Comparison of ENCODE assay signal across 8 mouse cellular contexts in the genomic region with DNA sequence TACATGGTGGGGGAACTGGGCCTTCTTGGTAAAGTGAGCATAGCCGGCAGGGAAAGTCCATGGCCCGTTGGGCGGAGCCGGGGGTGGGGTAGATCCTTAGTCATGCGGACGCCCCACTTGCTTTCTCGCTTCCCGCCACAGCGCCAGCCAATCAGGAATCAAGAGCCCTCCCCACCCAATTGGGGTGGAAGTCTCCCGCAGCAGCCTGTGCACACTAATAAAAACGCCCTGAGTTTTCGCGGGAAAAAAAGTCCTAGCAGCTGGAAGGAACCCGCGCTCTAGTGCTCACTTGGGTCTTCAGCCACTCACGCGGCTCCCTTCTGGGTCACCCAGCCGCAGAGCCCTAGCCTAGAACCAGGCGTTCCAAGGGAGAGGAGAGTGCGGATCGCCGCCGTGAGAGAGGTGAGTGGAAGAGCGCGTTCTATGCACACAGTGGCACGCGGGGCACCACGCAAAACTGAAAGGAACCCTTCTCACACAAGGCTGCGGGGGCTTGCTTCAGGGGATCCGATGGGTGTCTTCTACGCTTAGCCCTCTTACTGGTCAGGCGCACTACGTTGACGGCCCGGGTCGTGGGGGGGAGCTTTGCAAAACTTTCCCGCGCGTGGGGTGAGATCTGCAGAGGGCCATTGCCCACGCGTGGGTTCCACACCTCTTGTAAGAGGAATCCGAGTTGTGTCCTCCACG. TPM values are rescaled to one million over a fixed set of nuclear protein-coding genes. Genes with fewer than 3 reads are reported as not detected.
A peak's percentile ranks its signal among the peaks of the same experiment; 100 is the strongest.
DNase-seq lines count a peak whose midpoint lies in the region; ATAC-seq and TF ChIP-seq lines count a peak whose summit lies in the region.

A gene (plus strand): TSS at position 162 of the 687 bp plus-strand sequence.

- no peak for TF ChIP-seq CTCF in MEL (IDR thresholded peaks at IDR 0.05 in 2 of 3, conservative IDR thresholded peaks at IDR 0.05 in 1 of 3; ENCODE audit: control insufficient read depth in 1 of 3, insufficient read depth in 1 of 3, low read depth in 2 of 3, low read length in 3 of 3, poor library complexity in 1 of 3, severe bottlenecking in 1 of 3)
- no peak for TF ChIP-seq CTCF in midbrain, postnatal 0 days (IDR thresholded peaks at IDR 0.05)
- TF ChIP-seq CTCF in testis, adult 2 months (IDR thresholded peaks at IDR 0.05; ENCODE audit: control insufficient read depth, insufficient read depth, insufficient replicate concordance, low read depth, low read length) = no peak

- peak within 1 kb of the TSS; percentile 90 for H3K4me2 ChIP-seq in forebrain, embryonic 16.5 days (ENCODE audit: low read length)
- H3K4me2 ChIP-seq in hindbrain, embryonic 13.5 days = peak within 1 kb of the TSS; percentile 87
- H3K4me2 ChIP-seq in midbrain, postnatal 0 days (ENCODE audit: low read depth, low read length, poor library complexity, severe bottlenecking) = peak within 1 kb of the TSS; percentile 95

- H3K36me3 ChIP-seq in MEL (ENCODE audit: control insufficient read depth in 1 of 2, insufficient read depth in 2 of 2, low read length in 2 of 2) = peaks cover 0 to 9% of the 10 kb centered on the region in 2 experiments; a peak in 2 of 4 replicates
- no peaks in the 10 kb centered on the region for H3K36me3 ChIP-seq in forebrain, embryonic 16.5 days (ENCODE audit: control insufficient read depth, insufficient read depth)
- no peaks in the 10 kb centered on the region for H3K36me3 ChIP-seq in hindbrain, embryonic 13.5 days
- H3K36me3 ChIP-seq in midbrain, postnatal 0 days (ENCODE audit: insufficient read depth, low read length) = no peaks in the 10 kb centered on the region
- no peaks in the 10 kb centered on the region; the same call in 1 of the 2 replicates for H3K36me3 ChIP-seq in testis, adult 2 months (ENCODE audit: control insufficient read depth, insufficient read depth, low read length)

- TF ChIP-seq RAD21 in MEL (IDR thresholded peaks at IDR 0.05; ENCODE audit: low read depth, low read length) = no peak

- WGBS in forebrain, embryonic 16.5 days = under 1% methylated on average over 43 of the region's 43 CpGs
- WGBS in hindbrain, embryonic 13.5 days = under 1% methylated on average over 43 of the region's 43 CpGs
- WGBS in midbrain, postnatal 0 days = under 1% methylated on average over 43 of the region's 43 CpGs

- peak within 1 kb of the TSS; percentile 47 to 89 for H3K4me3 ChIP-seq in MEL (ENCODE audit: control insufficient read depth in 1 of 2, insufficient read depth in 1 of 2, low read depth in 2 of 2, low read length in 2 of 2)
- peak within 1 kb of the TSS; percentile 83 for H3K4me3 ChIP-seq in forebrain, embryonic 16.5 days (replicated peaks; ENCODE audit: low read length)
- peak within 1 kb of the TSS; percentile 74 for H3K4me3 ChIP-seq in hindbrain, embryonic 13.5 days
- H3K4me3 ChIP-seq in midbrain, postnatal 0 days (ENCODE audit: low read depth, low read length) = peak within 1 kb of the TSS; percentile 60
- H3K4me3 ChIP-seq in testis, adult 2 months (ENCODE audit: control insufficient read depth, low read depth, low read length) = peak within 1 kb of the TSS; percentile 95

- H3K4me1 ChIP-seq in MEL (ENCODE audit: control insufficient read depth in 1 of 2, insufficient read depth in 2 of 2, low read length in 2 of 2) = peaks cover 0 to 15% of the 10 kb centered on the region in 2 experiments; a peak in 2 of 4 replicates
- peaks cover 26% of the 10 kb centered on the region for H3K4me1 ChIP-seq in forebrain, embryonic 16.5 days (replicated peaks; ENCODE audit: control insufficient read depth, insufficient read depth, low read length)
- H3K4me1 ChIP-seq in hindbrain, embryonic 13.5 days (replicated peaks) = peaks cover 39% of the 10 kb centered on the region
- 0 out of 2 replicates have a peak, but pooled peaks cover 3% of the 10 kb centered on the region for H3K4me1 ChIP-seq in midbrain, postnatal 0 days (ENCODE audit: insufficient read depth, low read length)
- H3K4me1 ChIP-seq in testis, adult 2 months (ENCODE audit: control insufficient read depth, insufficient read depth, low read length) = peaks cover 22% of the 10 kb centered on the region

- ATAC-seq in forebrain, embryonic 16.5 days = peak; percentile 61
- ATAC-seq in hindbrain, embryonic 13.5 days (ENCODE audit: low FRiP score) = peak; percentile 45
- ATAC-seq in midbrain, postnatal 0 days (ENCODE audit: low FRiP score) = peak; percentile 18

- DNase-seq in MEL (ENCODE audit: low read depth, low spot score) (peak; percentile 98), liver (peak; percentile 96)
- DNase-seq in adrenal gland, postnatal 36 days = peak; percentile 91 to 92
- peak; percentile 77 for DNase-seq in midbrain, postnatal 0 days (ENCODE audit: low spot score)
- DNase-seq in frontal cortex, postnatal 25 days (ENCODE audit: low spot score in 2 of 2) = no peak

- peak; percentile 43 to 73; a peak in 3 of 4 replicates for TF ChIP-seq POLR2A in MEL (IDR thresholded peaks at IDR 0.05; ENCODE audit: control insufficient read depth in 1 of 2, insufficient read depth in 1 of 2, low read depth in 1 of 2, low read length in 2 of 2, poor library complexity in 1 of 2)
- TF ChIP-seq POLR2A in testis, adult 2 months (IDR thresholded peaks at IDR 0.05; ENCODE audit: control insufficient read depth, low read depth, low read length) = no peak

- H3K9ac ChIP-seq in MEL (ENCODE audit: control insufficient read depth, low read depth, low read length, poor library complexity, severe bottlenecking) = peak within 1 kb of the TSS; percentile 91
- H3K9ac ChIP-seq in forebrain, embryonic 16.5 days (replicated peaks; ENCODE audit: low read depth, low read length) = peak within 1 kb of the TSS; percentile 63
- peak within 1 kb of the TSS; percentile 74 for H3K9ac ChIP-seq in hindbrain, embryonic 13.5 days
- 0 out of 2 replicates have a peak within 1 kb of the TSS, but pooled peaks have one; percentile 44 for H3K9ac ChIP-seq in midbrain, postnatal 0 days (replicated peaks; ENCODE audit: low read length, poor library complexity, severe bottlenecking)

- H3K9me3 ChIP-seq in MEL (replicated peaks; ENCODE audit: insufficient read depth, low read length) = no peaks in the 10 kb centered on the region
- no peaks in the 10 kb centered on the region for H3K9me3 ChIP-seq in forebrain, embryonic 16.5 days (ENCODE audit: control insufficient read depth, low read length)
- H3K9me3 ChIP-seq in hindbrain, embryonic 13.5 days = no peaks in the 10 kb centered on the region
- H3K9me3 ChIP-seq in midbrain, postnatal 0 days (ENCODE audit: low read length) = no peaks in the 10 kb centered on the region

- no peaks in the 10 kb centered on the region for H3K27me3 ChIP-seq in MEL (ENCODE audit: control insufficient read depth in 1 of 2, insufficient read depth in 2 of 2, low read length in 2 of 2)
- no peaks in the 10 kb centered on the region for H3K27me3 ChIP-seq in forebrain, embryonic 16.5 days (replicated peaks; ENCODE audit: control insufficient read depth, insufficient read depth, low read length)
- H3K27me3 ChIP-seq in hindbrain, embryonic 13.5 days = peaks cover 7% of the 10 kb centered on the region; the same call in 1 of the 2 replicates
- no peaks in the 10 kb centered on the region for H3K27me3 ChIP-seq in midbrain, postnatal 0 days (ENCODE audit: insufficient read depth, low read length)
- no peaks in the 10 kb centered on the region for H3K27me3 ChIP-seq in testis, adult 2 months (ENCODE audit: control insufficient read depth, insufficient read depth, low read length)

- H3K27ac ChIP-seq in MEL (ENCODE audit: control insufficient read depth, low read depth, low read length) = peak within 1 kb of the TSS; percentile 96
- H3K27ac ChIP-seq in forebrain, embryonic 16.5 days (ENCODE audit: low read length) = peak within 1 kb of the TSS; percentile 45; the same call in 1 of the 2 replicates
- H3K27ac ChIP-seq in hindbrain, embryonic 13.5 days = 0 out of 2 replicates have a peak within 1 kb of the TSS, but pooled peaks have one; percentile 30
- no peak within 1 kb of the TSS for H3K27ac ChIP-seq in midbrain, postnatal 0 days (ENCODE audit: low read depth, low read length)
- peak within 1 kb of the TSS; percentile 92 for H3K27ac ChIP-seq in testis, adult 2 months (ENCODE audit: control insufficient read depth, insufficient read depth, low read depth, low read length)

- peaks cover 39% of the 10 kb centered on the region for H3K79me2 ChIP-seq in MEL (ENCODE audit: control insufficient read depth, insufficient read depth, low read length, poor library complexity)

- TF ChIP-seq EP300 in MEL (IDR thresholded peaks at IDR 0.05; ENCODE audit: low read depth in 1 of 2, low read length in 2 of 2) = no peak

TF ChIP-seq in MEL, 35 proteins besides CTCF, POLR2A, EP300 and RAD21 (continues in another document):
- TF ChIP-seq ETS1 (IDR thresholded peaks at IDR 0.05; ENCODE audit: low read depth, low read length) (peak; percentile 35; the same call in 1 of the 2 replicates), MAFK (IDR thresholded peaks at IDR 0.05; ENCODE audit: borderline replicate concordance, low read depth, low read length) (no peak), MYC (IDR thresholded peaks at IDR 0.05; ENCODE audit: low read depth, low read length) (peak; percentile 61; the same call in 1 of the 2 replicates), RCOR1 (IDR thresholded peaks at IDR 0.05; ENCODE audit: low read depth, low read length) (no peak), TCF12 (IDR thresholded peaks at IDR 0.05; ENCODE audit: low read depth, low read length) (peak; percentile 35; the same call in 1 of the 2 replicates), MAZ (IDR thresholded peaks at IDR 0.05; ENCODE audit: low read depth, low read length) (no peak), MAX (IDR thresholded peaks at IDR 0.05; ENCODE audit: low read length) (peak; percentile 84), KAT2A (conservative IDR thresholded peaks at IDR 0.05; ENCODE audit: low read depth, low read length) (peak; percentile 15), MEF2A (IDR thresholded peaks at IDR 0.05; ENCODE audit: extremely low read depth, insufficient replicate concordance, low read depth, low read length, poor library complexity, severe bottlenecking) (no peak), ZMIZ1 (IDR thresholded peaks at IDR 0.05; ENCODE audit: low read depth, low read length) (peak; percentile 76), CHD2 (IDR thresholded peaks at IDR 0.05; ENCODE audit: low read length) (no peak), ELF1 (IDR thresholded peaks at IDR 0.05; ENCODE audit: low read depth, low read length) (0 out of 2 replicates have a peak, but pooled peaks have one; percentile 1)

RNA-seq across cellular contexts. Expression of the gene that starts here (rescaled TPM):
- 185 and 201 TPM in 2 replicates for total RNA-seq in MEL (2012; rRNA removed)
- polyA plus RNA-seq in MEL (2012; ENCODE audit: insufficient read depth in 1 of 2, insufficient read length in 2 of 2, low read depth in 1 of 2, low replicate concordance in 2 of 2, missing spikeins in 1 of 2) = 100 to 1,000 TPM; 115 to 133 TPM
- total RNA-seq in adrenal gland, postnatal 36 days (2021) = 1 to 10 TPM; 5.9 to 9.4 TPM
- 48.1 and 52.2 TPM in 2 replicates for polyA plus RNA-seq in forebrain, embryonic 16.5 days (2015; fragmentation: Nextera tagmentation; extraction: Ambion mirVana)
- polyA plus RNA-seq in hindbrain, embryonic 13.5 days (2015; fragmentation: Nextera tagmentation; extraction: Ambion mirVana) = 27.1 and 29.6 TPM in 2 replicates
- total RNA-seq in midbrain, postnatal 0 days (2014; rRNA removed) = 5.9 and 10.0 TPM in 2 replicates
- 4.7 and 4.9 TPM in 2 replicates for polyA plus RNA-seq in midbrain, postnatal 0 days (2015; fragmentation: Nextera tagmentation; extraction: Ambion mirVana)
- 41.1 and 43.1 TPM in 2 replicates for polyA plus RNA-seq in testis, adult 2 months (2012; rRNA removed)

Comparison
In these comparisons a context has a peak if more than half of its experiments do, and no peak if none do; other contexts are left out.
1. RNA of the gene that starts here (total RNA-seq): 185 to 201 TPM in MEL; 5.9 to 10.0 TPM in midbrain, postnatal 0 days and 5.9 to 9.4 TPM in adrenal gland, postnatal 36 days; every median in the first group is over 10 times any median in the second.
2. DNase-seq: peak in MEL (single experiment), adrenal gland, postnatal 36 days (2 of 2), liver (single experiment) and midbrain, postnatal 0 days (single experiment); none in frontal cortex, postnatal 25 days (0 of 2).
3. Peak in every context shown above with its lines, with median percentiles within 50 percentile points of each other: H3K4me3 ChIP-seq, H3K9ac ChIP-seq, ATAC-seq and H3K4me2 ChIP-seq.